Mouse (Mus musculus) forebrain, embryonic 15.5 days (tissue): Measurements from ENCODE around the gene Samd13. TPM values are rescaled to one million over a fixed set of nuclear protein-coding genes. Genes with fewer than 3 reads are reported as not detected.

Experiments
- ATAC-seq: fragments of 200-750 bp; cut with Nextera tagmentation; replicated peaks from 2 replicates; pipeline ENCODE4 v1.8.0; 2017; ENCODE audit warnings: mild to moderate bottlenecking, moderate TSS enrichment, moderate library complexity
- H3K27ac ChIP-seq: fragments of 300-500 bp; sonication (generic); replicated peaks from 2 replicates; pipeline ENCODE4 v1.5.1; 2015; ENCODE audit warnings: mild to moderate bottlenecking, inconsistent platforms
- H3K27me3 ChIP-seq: fragments of 300-500 bp; sonication (generic); 2 replicates; pipeline ENCODE4 v1.6.1; 2015; ENCODE audit warnings: inconsistent platforms
- H3K36me3 ChIP-seq: fragments of 300-500 bp; sonication (generic); 2 replicates; pipeline ENCODE4 v1.6.1; 2015; ENCODE audit warnings: mild to moderate bottlenecking, inconsistent platforms
- H3K4me1 ChIP-seq: fragments of 300-500 bp; sonication (generic); 2 replicates; pipeline ENCODE4 v1.6.1; 2015; ENCODE audit warnings: inconsistent platforms
- H3K4me2 ChIP-seq: fragments of 300-500 bp; sonication (generic); replicated peaks from 2 replicates; pipeline ENCODE4 v1.6.1; 2015; ENCODE audit warnings: mild to moderate bottlenecking, inconsistent platforms
- H3K4me3 ChIP-seq: fragments of 300-500 bp; sonication (generic); 2 replicates; pipeline ENCODE4 v1.5.1; 2015; ENCODE audit warnings: mild to moderate bottlenecking, inconsistent platforms
- H3K9ac ChIP-seq: fragments of 300-500 bp; sonication (generic); replicated peaks from 2 replicates; pipeline ENCODE4 v1.6.1; 2015; ENCODE audit warnings: mild to moderate bottlenecking, inconsistent platforms
- H3K9me3 ChIP-seq: fragments of 300-500 bp; sonication (generic); 2 replicates; pipeline ENCODE4 v1.6.1; 2016; ENCODE audit warnings: inconsistent platforms
- WGBS: fragments of 180-500 bp; shearing (Covaris S2); methylation state at CpG from one replicate; pipeline ENCODE4 v1.1.7; 2015; ENCODE audit warnings: mixed read lengths; 5-methylcytosine and 5-hydroxymethylcytosine counted together
- polyA plus RNA-seq: library from polyadenylated mRNA; unstranded; fragments of >200 nt; fragmentation: Nextera tagmentation; extraction: Ambion mirVana; gene quantifications from 2 replicates; pipeline ENCODE4 v1.2.1, GENCODE M21; 2015

Samd13 gene
- polyA plus RNA-seq, 1 experiment from 2014 or later = 0.48 TPM

DNA sequence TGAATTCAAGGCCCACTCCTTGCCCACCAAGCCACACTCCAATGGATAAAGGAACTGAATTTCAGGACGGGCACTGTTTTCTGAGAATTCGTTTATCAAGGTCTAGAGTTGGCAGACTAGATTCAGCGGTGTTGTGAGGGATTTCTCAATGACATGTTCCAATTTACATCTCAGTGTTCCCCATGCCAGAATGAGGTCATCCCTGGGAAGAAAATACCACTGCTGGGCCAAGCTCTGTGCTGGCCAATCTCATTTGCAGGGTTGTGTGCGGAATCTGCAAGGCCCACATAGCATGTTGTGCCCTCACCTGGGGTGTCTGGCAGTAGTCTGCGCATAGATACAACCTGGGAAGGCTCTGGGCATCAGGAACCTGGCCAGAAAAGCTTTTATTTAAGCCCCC is 26.1 kb downstream of the Samd13 start:
- no peaks in the 10 kb centered on the region for H3K9me3 ChIP-seq
- H3K4me2 ChIP-seq = no peak overlapping the region
- no peak overlapping the region for H3K4me3 ChIP-seq
- no peaks in the 10 kb centered on the region for H3K36me3 ChIP-seq
- no peak overlapping the region for H3K27ac ChIP-seq
- 73% methylated on average over 5 of the region's 5 CpGs for WGBS
- no peaks in the 10 kb centered on the region for H3K4me1 ChIP-seq
- no peaks in the 10 kb centered on the region for H3K27me3 ChIP-seq
- no peak for ATAC-seq
- H3K9ac ChIP-seq = no peak overlapping the region

DNA sequence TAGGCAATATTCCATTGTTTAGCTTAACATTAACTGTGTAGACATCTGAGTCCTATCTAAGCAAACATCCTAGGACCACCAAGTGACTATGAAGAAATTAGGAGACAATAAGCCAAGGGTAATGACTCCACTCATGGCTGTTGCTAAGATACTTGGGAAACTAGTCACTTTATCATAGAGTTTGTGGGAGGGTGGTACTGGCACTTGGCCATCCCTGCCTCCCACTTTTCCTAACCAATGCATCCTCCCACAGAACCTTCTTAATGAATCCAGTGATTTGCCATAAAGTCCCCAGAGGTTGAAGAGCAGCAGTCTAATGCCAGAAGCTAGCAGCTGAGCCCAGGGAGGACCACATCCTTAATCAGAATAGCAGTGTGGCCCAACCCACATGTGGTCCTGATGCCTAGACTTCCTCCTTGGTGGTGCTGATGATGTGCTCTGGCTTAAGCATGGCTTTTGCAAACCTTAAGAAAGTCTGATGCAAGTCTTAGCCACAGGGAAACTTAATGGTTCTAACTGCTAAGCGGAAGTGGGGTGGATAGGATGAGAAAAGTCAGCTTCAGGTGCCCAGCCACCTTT is 27.2 kb downstream of the Samd13 start:
- WGBS = 96% methylated on average over 1 of the region's 1 CpGs
- Histone ChIP-seq H3K36me3 (no peaks in the 10 kb centered on the region), H3K4me1 (no peaks in the 10 kb centered on the region), H3K4me2 (no peak overlapping the region), H3K4me3 (no peak overlapping the region), H3K27me3 (no peaks in the 10 kb centered on the region), H3K9ac (no peak overlapping the region), H3K9me3 (no peaks in the 10 kb centered on the region), H3K27ac (no peak overlapping the region)
- ATAC-seq = no peak

GRCm38 (mm10) chr3:146657433-146657832 is 28.0 kb downstream of the Samd13 start:
- Histone ChIP-seq H3K4me2 (no peak overlapping the region), H3K36me3 (no peaks in the 10 kb centered on the region), H3K9ac (no peak overlapping the region), H3K27ac (no peak overlapping the region), H3K9me3 (no peaks in the 10 kb centered on the region), H3K4me3 (no peak overlapping the region), H3K27me3 (no peaks in the 10 kb centered on the region), H3K4me1 (no peaks in the 10 kb centered on the region)
- ATAC-seq = no peak
- 93% methylated on average over 5 of the region's 5 CpGs for WGBS

- no peaks in the 10 kb centered on the region for H3K9me3 ChIP-seq
Observed at GRCm38 (mm10) chr3:146655111-146655577, 30.2 kb downstream of the Samd13 start.

DNA sequence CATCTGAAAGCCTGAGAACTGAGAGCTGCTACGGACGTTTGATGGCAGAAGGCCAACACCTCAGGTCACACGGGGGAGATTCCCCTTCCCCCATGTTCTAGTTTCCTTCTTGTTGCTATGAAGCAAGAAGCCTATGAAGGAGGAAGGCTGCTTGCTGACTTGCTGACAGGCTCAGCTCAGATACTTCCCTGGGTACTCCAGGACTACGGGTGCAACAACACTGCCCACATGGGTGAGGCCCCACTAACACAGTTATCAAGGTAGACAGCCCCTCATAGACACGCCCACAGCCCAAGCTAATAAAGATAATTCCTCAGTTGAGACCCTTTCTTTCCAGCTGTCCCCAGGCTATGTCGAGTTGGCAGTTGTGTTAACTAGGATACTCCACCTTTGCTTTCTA is 31.7 kb downstream of the Samd13 start:
- no peak for ATAC-seq
- no peak overlapping the region for H3K4me2 ChIP-seq
- no peaks in the 10 kb centered on the region for H3K36me3 ChIP-seq
- no peak overlapping the region for H3K9ac ChIP-seq
- H3K4me3 ChIP-seq = no peak overlapping the region
- no peaks in the 10 kb centered on the region for H3K27me3 ChIP-seq
- H3K9me3 ChIP-seq = no peaks in the 10 kb centered on the region
- H3K27ac ChIP-seq = no peak overlapping the region
- 76% methylated on average over 6 of the region's 6 CpGs for WGBS
- no peaks in the 10 kb centered on the region for H3K4me1 ChIP-seq

More at GRCm38 (mm10) chr3:146655111-146655577, 30.2 kb downstream of the Samd13 start:
- H3K4me2 ChIP-seq = no peak overlapping the region
- no peaks in the 10 kb centered on the region for H3K36me3 ChIP-seq
- H3K4me3 ChIP-seq = no peak overlapping the region
- H3K9ac ChIP-seq = no peak overlapping the region
- WGBS = 71% methylated on average over 2 of the region's 2 CpGs
- H3K27ac ChIP-seq = no peak overlapping the region
- ATAC-seq = no peak
- no peaks in the 10 kb centered on the region for H3K27me3 ChIP-seq
- no peaks in the 10 kb centered on the region for H3K4me1 ChIP-seq

DNA sequence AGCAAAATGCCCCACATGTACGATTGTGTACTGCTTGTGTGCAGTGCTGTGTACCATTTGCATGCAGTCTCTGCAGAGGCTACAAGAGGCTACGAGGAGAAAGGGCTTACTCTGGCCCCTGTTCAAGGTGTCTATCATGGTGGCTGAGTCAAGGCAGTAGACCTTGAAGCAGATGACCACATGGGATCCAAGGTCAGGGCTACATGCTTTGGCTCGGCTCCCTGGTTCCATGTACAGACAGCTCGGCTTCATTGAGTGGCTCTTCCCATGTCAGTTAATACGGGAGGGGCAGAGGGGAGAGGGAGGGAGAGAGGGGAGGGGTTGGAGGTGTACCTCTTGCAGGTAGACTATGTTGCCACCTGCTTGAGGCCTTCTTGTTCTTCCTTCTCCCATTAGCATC is 33.0 kb downstream of the Samd13 start:
- no peak overlapping the region for H3K27ac ChIP-seq
- H3K9me3 ChIP-seq = no peaks in the 10 kb centered on the region
- H3K27me3 ChIP-seq = no peaks in the 10 kb centered on the region
- 96% methylated on average over 5 of the region's 5 CpGs for WGBS
- H3K4me1 ChIP-seq = no peaks in the 10 kb centered on the region
- H3K9ac ChIP-seq = no peak overlapping the region
- ATAC-seq = no peak
- no peak overlapping the region for H3K4me3 ChIP-seq
- no peak overlapping the region for H3K4me2 ChIP-seq
- no peaks in the 10 kb centered on the region for H3K36me3 ChIP-seq

- Histone ChIP-seq H3K9ac (no peak within 1 kb of the TSS), H3K4me2 (no peak within 1 kb of the TSS), H3K27me3 (no peaks in the 10 kb centered on the region), H3K4me1 (no peaks in the 10 kb centered on the region), H3K27ac (no peak within 1 kb of the TSS), H3K4me3 (no peak within 1 kb of the TSS), H3K9me3 (no peaks in the 10 kb centered on the region), H3K36me3 (no peaks in the 10 kb centered on the region)
- no peak for ATAC-seq
- WGBS = 94% methylated on average over 3 of the region's 3 CpGs
Observed at GRCm38 (mm10) chr3:146651217-146651616, 34.2 kb downstream of the Samd13 start, which contains the start of gene 4930503B20Rik. Gene 4930503B20Rik, minus strand, starts transcription at chr3:146651317.

DNA sequence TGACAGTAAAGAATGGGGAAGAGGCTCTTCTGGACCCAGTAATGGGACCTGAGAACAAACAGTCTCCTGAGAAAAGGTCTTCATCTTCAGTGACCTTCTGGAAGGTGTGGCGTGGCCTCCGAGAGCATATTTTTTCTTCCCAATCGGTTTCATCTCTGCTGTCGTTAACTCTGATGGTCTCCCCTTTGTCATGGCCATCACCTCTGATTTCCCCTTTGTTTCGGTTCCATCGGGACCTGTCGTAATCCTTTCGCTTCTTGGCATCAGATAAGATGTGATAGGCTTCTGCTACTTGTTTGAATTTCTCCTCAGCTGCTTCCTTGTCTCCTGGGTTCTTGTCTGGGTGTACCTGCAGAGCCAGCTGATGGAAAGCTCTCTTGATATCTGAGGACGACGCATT is 34.7 kb downstream of the Samd13 start:
- Histone ChIP-seq H3K36me3 (no peaks in the 10 kb centered on the region), H3K27me3 (no peaks in the 10 kb centered on the region), H3K4me3 (no peak overlapping the region), H3K9ac (no peak overlapping the region), H3K4me1 (no peaks in the 10 kb centered on the region), H3K27ac (no peak overlapping the region), H3K9me3 (no peaks in the 10 kb centered on the region), H3K4me2 (no peak overlapping the region)
- WGBS = 93% methylated on average over 10 of the region's 10 CpGs
- no peak for ATAC-seq

GRCm38 (mm10) chr3:146649311-146649894 is 36.0 kb downstream of the Samd13 start:
- no peaks in the 10 kb centered on the region for H3K4me1 ChIP-seq
- ATAC-seq = no peak

DNA sequence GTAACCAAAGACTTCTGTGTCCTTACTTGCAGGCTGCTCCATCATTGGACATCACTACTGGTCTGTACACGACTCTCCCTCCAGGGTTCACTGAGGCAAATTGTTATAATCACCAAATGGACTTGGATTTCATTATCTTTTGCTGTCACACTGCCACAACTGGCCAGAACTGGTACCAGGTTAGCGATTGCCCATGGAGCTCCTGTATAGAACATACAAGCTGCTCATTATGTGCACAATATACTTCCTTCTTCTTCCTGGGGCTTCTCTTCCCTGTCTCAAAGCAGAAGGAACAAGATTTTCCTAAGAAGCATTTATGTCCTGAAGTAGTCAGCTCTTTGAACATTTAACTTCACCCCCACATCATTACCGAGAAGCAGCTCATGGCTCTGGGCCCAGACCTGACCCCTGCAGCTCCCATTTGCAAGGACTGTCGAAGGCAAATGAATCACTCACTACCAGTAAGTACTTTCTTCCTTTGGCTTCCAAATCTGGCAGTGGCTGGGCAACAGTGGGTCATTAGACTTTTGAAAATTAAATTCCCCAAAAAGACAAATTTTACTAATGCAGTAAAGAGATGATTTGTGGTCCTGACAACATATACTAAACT is 43.5 kb downstream of the Samd13 start:
- no peaks in the 10 kb centered on the region for H3K4me1 ChIP-seq
- no peaks in the 10 kb centered on the region for H3K27me3 ChIP-seq
- no peak overlapping the region for H3K4me2 ChIP-seq
- WGBS = 40% methylated on average over 4 of the region's 4 CpGs
- no peak for ATAC-seq
- no peak overlapping the region for H3K9ac ChIP-seq
- no peak overlapping the region for H3K27ac ChIP-seq
- H3K36me3 ChIP-seq = no peaks in the 10 kb centered on the region
- no peak overlapping the region for H3K4me3 ChIP-seq
- H3K9me3 ChIP-seq = no peaks in the 10 kb centered on the region

More at GRCm38 (mm10) chr3:146649311-146649894, 36.0 kb downstream of the Samd13 start:
- H3K4me2 ChIP-seq = no peak overlapping the region
- WGBS = 78% methylated on average over 10 of the region's 10 CpGs
- H3K9me3 ChIP-seq = no peaks in the 10 kb centered on the region
- H3K36me3 ChIP-seq = no peaks in the 10 kb centered on the region
- no peaks in the 10 kb centered on the region for H3K27me3 ChIP-seq
- H3K9ac ChIP-seq = no peak overlapping the region
- H3K4me3 ChIP-seq = no peak overlapping the region
- H3K27ac ChIP-seq = no peak overlapping the region

DNA sequence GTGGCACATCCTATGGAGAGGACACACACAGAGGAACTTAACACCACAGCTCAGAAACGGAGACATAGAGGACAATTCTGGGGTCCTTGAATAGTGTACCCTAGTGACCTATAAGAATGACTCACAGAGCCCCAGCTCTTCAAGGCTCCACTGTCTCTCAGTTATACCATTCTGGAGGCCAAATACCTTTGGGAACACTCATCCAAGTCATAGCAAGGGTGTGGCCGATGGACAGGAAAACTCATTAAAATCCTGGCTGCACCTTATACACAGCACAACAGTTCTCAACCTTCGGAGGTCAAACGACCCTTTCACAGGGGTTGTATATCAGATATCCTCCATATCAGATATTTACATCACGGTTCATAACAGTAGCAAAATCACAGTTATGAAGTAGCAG is 52.9 kb downstream of the Samd13 start:
- no peak overlapping the region for H3K4me2 ChIP-seq
- H3K9me3 ChIP-seq = no peaks in the 10 kb centered on the region
- no peak overlapping the region for H3K9ac ChIP-seq
- H3K36me3 ChIP-seq = no peaks in the 10 kb centered on the region
- H3K27ac ChIP-seq = no peak overlapping the region
- H3K4me3 ChIP-seq = no peak overlapping the region
- no peaks in the 10 kb centered on the region for H3K4me1 ChIP-seq
- H3K27me3 ChIP-seq = no peaks in the 10 kb centered on the region
- no peak for ATAC-seq
- WGBS = 88% methylated on average over 5 of the region's 5 CpGs

DNA sequence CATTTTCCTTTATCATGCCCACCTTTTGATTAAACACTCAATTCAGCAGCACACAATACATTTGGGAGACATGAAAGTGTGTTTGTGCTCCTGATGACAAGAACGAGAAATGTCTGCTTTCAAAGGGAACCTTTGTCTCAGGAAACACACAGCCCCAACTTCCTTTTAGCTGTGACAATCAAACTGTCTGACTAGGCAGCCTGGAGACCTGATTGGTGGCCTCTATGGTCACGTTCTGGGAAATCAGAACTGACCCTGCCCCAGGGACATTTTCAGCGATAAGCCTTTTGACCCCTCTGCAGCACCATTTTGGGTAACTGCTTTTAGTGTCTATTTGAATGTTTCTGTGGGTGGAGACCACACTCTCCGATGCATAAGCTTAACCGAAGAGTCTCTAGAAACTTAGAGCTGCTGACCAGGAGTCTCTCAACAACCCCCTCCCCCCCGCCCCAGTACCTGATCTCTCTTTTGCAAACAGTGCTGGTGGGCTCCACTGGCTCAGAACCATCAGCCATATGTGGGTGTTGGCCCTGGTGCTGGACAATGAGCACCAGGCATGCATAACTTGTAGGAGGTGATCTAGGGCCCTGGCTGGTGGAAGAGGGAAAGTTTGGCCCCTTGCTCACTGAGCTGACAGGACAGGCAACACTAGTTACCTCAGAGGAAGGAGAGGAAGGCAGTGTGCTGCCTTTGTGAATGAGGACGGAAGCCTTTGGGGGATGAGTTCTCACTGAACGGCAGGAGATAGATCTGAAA is 57.0 kb downstream of the Samd13 start:
- no peak for ATAC-seq
- H3K4me1 ChIP-seq = no peaks in the 10 kb centered on the region
- no peak overlapping the region for H3K4me2 ChIP-seq
- WGBS = 60% methylated on average over 8 of the region's 8 CpGs
- no peaks in the 10 kb centered on the region for H3K27me3 ChIP-seq
- no peak overlapping the region for H3K9ac ChIP-seq
- no peaks in the 10 kb centered on the region for H3K9me3 ChIP-seq
- H3K4me3 ChIP-seq = no peak overlapping the region
- no peaks in the 10 kb centered on the region for H3K36me3 ChIP-seq
- H3K27ac ChIP-seq = no peak overlapping the region
